Mouse (Mus musculus) embryo, embryonic 11.5 days (tissue): ENCODE measurements around the gene Slc25a29.

Experiments
- DNase-seq: peaks from one replicate; pipeline ENCODE4 v3.0.0-alpha.2; 2012; ENCODE audit warnings: low read depth, low spot score

Slc25a29 gene

DNA sequence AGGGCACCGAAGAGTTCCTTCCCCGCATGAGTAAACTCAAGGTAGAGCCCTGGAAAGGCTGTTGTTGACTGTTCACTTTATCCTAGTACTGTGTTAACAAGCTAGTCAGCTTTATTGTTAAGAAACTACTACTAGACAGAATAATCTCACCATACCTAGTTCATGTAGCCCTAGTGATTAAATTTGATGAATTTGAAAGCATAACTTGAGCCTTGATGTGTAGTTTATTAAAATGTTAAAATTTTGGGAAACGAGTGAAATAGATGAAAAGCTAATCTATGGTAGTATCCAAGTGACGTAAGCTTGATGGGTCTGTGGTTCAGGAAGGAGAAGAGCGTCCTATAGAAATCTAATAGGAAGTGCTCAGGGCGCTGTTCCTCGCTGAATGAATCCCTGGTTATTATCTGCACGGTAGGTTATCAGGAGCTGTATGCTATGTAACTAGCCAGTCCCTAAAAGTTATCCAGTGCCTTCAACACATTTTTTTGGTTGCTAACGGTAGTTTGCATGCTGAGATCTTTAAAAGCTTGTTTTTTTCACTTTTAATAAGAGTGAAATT, 40.6 kb downstream of the Slc25a29 start:
- DNase-seq = no peak

DNA sequence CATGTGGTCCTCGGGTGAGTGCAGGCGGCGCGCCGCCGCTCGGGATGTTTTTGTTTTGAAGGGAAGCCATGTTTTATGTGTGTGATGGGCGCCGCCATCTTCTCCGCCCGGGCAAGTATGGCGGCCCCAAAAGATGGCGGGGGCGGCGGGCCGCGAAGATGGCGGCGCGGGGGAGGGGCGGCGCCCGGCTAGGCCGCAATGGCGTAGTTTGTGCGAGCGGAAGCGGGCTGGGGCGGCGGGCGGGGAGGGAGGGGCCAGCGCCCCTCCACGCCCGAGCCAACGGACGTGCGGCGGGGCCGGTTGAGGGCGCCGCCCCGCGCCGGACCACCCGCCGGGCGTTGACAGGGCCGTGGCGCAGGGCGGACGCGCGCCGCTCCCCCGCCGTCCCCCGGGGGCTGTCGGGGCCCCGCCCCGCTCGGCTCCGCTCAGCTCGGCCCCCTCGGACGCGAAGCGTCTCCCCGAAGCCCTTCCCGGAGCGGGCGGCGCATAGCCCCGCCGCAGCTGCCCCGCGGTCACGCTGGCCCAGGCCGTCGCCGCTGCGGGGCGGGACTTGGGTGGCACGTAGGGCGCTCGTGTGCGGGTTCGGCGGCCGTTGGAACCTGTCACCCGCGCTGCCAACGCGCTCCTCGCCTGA, 41.5 kb downstream of the Slc25a29 start:
- peak; percentile 67 for DNase-seq

DNA sequence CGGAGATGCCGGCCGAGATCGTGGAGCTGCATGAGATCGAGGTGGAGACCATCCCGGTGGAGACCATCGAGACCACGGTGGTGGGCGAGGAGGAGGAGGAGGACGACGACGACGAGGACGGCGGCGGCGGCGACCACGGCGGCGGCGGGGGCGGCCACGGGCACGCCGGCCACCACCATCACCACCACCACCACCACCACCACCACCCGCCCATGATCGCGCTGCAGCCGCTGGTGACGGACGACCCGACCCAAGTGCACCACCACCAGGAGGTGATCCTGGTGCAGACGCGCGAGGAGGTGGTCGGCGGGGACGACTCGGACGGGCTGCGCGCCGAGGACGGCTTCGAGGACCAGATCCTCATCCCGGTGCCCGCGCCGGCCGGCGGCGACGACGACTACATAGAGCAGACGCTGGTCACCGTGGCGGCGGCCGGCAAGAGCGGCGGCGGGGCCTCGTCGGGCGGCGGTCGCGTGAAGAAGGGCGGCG, 42.2 kb downstream of the Slc25a29 start:
- DNase-seq = no peak

DNA sequence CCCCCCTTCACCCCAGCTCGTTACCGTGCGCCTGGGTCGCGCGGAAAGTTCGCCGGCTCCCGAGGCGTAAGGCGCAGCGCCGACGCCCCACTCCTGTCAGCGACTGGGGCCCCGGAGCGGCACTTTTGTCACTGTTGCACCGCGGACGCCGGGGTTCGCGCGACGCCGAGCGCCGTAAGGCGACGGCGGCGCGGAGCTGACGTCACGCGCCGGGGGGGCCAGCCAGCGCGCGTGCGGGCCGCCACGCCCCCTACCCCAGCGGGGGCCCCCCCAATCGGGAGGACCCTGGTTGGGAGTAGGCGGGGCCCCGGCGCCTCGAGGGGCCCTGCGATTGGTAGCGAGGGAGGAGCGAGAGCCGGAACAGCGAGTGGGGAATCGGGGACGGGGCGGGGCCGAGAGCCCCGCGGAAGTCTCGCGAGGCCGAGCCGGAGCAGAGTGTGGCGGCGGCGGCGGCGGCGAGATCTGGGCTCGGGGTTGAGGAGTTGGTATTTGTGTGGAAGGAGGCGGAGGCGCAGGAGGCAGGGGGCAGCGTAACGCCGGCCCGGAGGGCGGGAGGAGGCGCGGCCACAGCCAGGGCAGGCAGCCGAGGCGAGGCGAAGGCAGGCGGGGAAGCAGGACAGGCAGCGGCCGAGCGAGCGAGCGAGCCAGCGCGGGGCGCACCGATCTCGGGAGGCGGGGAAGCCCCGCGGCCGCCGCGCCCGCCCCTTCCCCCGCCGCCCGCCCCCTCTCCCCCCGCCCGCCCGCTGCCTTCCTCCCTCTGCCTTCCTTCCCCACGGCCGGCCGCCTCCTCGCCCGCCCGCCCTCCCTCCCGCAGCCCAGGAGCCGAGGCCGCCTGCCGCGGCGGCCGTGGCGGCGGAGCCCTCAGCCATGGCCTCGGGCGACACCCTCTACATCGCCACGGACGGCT, 42.9 kb downstream of the Slc25a29 start, which contains the start of gene Yy1:
TSS of gene Yy1 (plus strand) at position 428 of the 907 bp plus-strand sequence.
- DNase-seq = peak; percentile 98

DNA sequence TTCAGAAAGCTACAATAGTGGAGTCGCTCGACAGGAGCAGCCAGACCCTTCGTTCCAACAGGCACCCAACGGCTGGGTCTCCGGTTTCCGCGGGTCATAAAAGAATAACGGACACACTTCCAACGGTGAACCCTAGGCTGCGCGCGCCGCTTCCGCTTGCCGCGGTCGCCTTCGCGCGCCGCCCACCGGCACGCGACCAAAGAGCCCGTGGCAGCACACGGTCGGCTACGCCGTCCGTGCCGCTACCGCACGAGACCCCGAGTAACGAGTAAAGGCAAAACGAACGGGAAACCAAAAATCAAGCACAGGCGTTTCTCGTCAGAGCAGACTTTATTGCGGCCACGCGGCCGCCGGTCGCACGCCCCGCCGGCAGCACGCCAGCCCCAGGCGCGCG, 43.5 kb downstream of the Slc25a29 start:
- peak; percentile 63 for DNase-seq

DNA sequence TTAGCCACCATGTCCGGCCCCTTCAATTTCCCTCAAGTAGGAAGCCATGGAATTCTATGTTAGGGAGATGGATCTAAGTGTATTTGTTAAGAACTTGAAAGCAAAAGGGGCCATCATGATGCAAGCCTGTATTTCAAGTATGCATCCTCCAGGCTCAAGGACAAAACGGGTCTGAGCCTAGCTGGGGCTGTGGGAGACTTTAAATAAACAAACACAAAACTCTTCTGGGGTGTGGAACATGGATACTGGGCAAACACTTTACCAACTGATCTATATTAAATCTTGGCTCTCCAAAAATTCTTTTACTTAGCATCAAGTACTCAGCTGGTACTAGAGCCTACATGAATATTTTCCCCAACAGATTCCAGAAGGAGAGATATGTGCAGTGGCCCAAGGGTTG, 48.4 kb downstream of the Slc25a29 start:
- no peak for DNase-seq

DNA sequence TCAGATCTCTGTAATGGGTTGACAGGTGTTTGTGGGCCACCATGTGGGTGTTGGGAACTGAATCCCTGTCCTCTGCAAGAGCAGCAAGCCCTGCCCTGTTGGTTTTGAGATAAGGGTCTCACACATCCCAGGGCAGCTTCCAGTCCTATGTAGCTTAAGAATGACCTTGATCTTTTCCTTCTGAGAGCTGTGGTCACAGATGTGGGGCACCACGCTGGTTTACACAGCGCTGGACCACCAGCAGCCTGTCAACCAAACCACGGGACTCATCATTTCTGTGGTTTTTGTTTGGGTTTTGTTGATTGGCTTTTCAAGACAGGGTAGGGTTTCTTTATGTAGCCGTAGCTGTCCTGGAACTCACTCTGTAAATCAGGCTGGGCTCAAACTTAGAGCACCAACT, 50.5 kb downstream of the Slc25a29 start:
- no peak for DNase-seq

DNA sequence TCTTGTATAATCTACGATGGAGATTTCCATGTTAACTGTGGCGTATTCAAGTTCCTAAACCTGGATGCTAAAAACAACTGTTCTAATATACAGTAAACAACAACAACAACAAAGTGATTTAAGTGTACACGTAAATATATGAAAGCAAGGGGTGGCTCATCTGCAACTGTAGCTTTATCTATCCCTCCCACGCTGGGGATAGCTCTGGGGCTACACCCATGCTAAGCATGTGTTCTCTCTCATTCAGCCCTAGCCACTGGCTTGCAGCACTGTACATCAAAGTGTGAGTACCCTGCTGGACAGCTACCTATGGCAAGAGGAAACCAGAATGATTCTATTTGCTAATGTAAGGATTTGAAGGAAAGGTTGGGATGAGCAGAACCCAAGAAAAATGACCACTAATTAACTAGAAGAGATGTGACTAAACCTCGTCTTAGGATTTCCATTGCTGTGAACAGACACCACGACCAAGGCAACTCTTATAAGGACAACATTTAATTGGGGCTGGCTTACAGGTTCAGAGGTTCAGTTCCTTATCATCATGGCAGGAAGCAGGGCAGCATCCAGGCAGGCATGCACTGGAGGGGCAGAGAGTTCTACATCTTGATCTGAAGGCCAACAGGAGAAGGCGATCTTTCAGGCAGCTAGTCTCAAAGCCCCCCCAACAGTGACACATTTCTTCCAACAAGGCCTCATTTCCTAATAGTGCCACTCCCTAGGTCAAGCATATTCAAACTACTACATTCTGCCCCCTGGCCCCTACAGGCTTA, 55.4 kb downstream of the Slc25a29 start:
- no peak for DNase-seq
